Mouse (Mus musculus): ENCODE results near the gene Nmt2.
A peak's percentile ranks its signal among the peaks of the same experiment; 100 is the strongest.

DNA sequence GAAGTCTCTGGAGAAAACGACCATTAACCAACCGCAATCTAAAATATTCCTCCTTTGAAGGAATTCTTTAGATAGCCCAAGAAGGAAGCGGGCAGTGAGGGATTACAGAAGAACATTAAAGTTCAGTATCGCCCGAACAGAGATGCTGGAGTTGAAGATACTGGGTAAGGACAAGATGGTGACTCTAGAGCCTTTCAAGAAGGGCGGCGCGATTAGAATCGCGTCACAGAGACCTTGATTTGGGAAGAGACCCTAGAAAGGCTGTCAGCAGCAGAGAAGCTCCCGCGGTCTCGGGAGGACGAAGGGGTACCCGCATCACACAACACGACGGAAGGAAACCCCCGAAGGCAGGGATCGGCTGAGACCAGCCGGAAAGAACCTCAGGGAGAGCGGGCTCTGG lies 48.0 kb downstream of the Nmt2 start:
- TF ChIP-seq EP300 (IDR thresholded peaks at IDR 0.05; ENCODE audit: low read depth) (peak; percentile 62; the same call in 1 of the 2 replicates), CTCF (IDR thresholded peaks at IDR 0.05; ENCODE audit: low read depth) (no peak)

All from heart, postnatal 0 days (tissue).